9 mouse cellular contexts compared by ENCODE assay signal in the genomic region with DNA sequence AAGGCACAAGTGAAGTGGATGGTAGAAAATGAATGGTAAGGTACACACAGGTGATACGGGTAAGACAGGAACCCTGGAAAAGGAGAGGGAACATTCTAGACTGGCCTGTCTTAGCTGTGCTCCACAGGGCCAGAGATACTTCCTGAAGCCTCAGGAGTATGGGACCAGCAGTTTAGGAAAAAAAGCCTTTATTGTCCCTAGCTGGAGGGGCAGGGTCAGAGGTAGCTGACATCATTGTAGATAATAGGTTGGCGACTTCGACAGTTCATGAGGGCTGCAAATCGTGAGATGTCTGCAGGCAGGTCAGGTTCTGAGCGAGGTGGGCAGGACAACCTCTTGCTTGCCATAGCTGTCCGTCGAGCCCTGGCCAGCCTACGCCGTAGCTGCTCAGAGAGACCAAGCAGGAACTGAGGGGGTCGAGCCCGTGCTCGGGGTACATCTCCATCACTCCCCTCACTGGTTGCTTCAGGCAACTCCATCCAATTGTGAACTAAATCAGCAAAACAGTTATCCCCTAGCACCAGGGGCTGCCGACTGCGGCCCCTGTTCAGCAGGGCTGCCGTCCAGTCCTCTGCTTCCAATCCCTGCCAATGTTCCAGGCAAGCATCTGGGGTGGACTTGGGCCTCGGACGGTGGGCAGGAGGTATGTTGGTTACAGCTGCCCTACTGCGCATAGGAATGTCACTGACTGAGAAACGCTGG. TPM values are rescaled to one million over a fixed set of nuclear protein-coding genes. Genes with fewer than 3 reads are reported as not detected.
DNase-seq lines count a peak whose midpoint lies in the region; ATAC-seq and TF ChIP-seq lines count a peak whose summit lies in the region.
"Had no signal": no experiment of that assay in that cellular context is flagged by ENCODE, and none has a peak within 500 bp of the region (broad histone marks: within the 10 kb centered on the region; RNA-seq: fewer than 3 reads in every experiment).

No protein-coding gene starts in this region.

- H3K9ac ChIP-seq in heart, embryonic 11.5 days (ENCODE audit: low read depth, low read length): peak overlapping the region; percentile 86
- peak overlapping the region; percentile 91 for H3K9ac ChIP-seq in limb, embryonic 12.5 days (replicated peaks)

- H3K9me3 ChIP-seq in heart, embryonic 11.5 days (replicated peaks; ENCODE audit: control insufficient read depth, low read length): no peaks in the 10 kb centered on the region
- no peaks in the 10 kb centered on the region for H3K9me3 ChIP-seq in limb, embryonic 12.5 days

- DNase-seq in spleen, postnatal 4 days (ENCODE audit: low spot score in 2 of 2): peak; percentile 41 to 78
- no peak for DNase-seq in spleen, postnatal 36 days (ENCODE audit: low spot score in 2 of 2)
- DNase-seq in urinary bladder, postnatal 14 days (ENCODE audit: low spot score): no peak
- DNase-seq in T-cell, adult 2 months (ENCODE audit: low spot score): no peak

- peak overlapping the region; percentile 59 for H3K4me3 ChIP-seq in heart, embryonic 11.5 days (ENCODE audit: low read depth, low read length)
- peak overlapping the region; percentile 77 for H3K4me3 ChIP-seq in limb, embryonic 12.5 days (replicated peaks)
- H3K4me3 ChIP-seq in small intestine, adult 2 months (ENCODE audit: low read depth, low read length): peak overlapping the region; percentile 66

- no peaks in the 10 kb centered on the region for H3K27me3 ChIP-seq in heart, embryonic 11.5 days (ENCODE audit: control insufficient read depth, insufficient read depth, low read length)
- H3K27me3 ChIP-seq in limb, embryonic 12.5 days: no peaks in the 10 kb centered on the region
- H3K27me3 ChIP-seq in small intestine, adult 2 months (ENCODE audit: control insufficient read depth, insufficient read depth, low read length): no peaks in the 10 kb centered on the region

- peaks cover 7% of the 10 kb centered on the region; the same call in 1 of the 2 replicates for H3K36me3 ChIP-seq in heart, embryonic 11.5 days (ENCODE audit: control insufficient read depth, insufficient read depth, low read length)
- peaks cover 10% of the 10 kb centered on the region for H3K36me3 ChIP-seq in limb, embryonic 12.5 days
- peaks cover 34% of the 10 kb centered on the region for H3K36me3 ChIP-seq in small intestine, adult 2 months (ENCODE audit: control insufficient read depth, insufficient read depth, low read length)

- no peak for TF ChIP-seq POLR2A in small intestine, adult 2 months (IDR thresholded peaks at IDR 0.05; ENCODE audit: low read depth, low read length)

- H3K27ac ChIP-seq in heart, embryonic 11.5 days (ENCODE audit: low read depth, low read length): peak overlapping the region; percentile 100
- H3K27ac ChIP-seq in limb, embryonic 12.5 days: peak overlapping the region; percentile 100
- peak overlapping the region; percentile 46 for H3K27ac ChIP-seq in small intestine, adult 2 months (ENCODE audit: insufficient read depth, low read depth, low read length)

- H3K4me2 ChIP-seq in heart, embryonic 11.5 days: peak overlapping the region; percentile 67
- H3K4me2 ChIP-seq in limb, embryonic 12.5 days: peak overlapping the region; percentile 98

- no peak for ATAC-seq in heart, embryonic 11.5 days (replicated peaks; ENCODE audit: insufficient number of reproducible peaks, low FRiP score, low TSS enrichment)
- ATAC-seq in limb, embryonic 12.5 days (ENCODE audit: insufficient number of reproducible peaks, insufficient read depth, low FRiP score, low TSS enrichment, low read depth): no peak
- ATAC-seq in monocyte, adult 5-6 weeks (replicated peaks; ENCODE audit: insufficient number of reproducible peaks, low FRiP score, low TSS enrichment, poor library complexity, severe bottlenecking): no peak

- TF ChIP-seq CTCF in small intestine, adult 2 months (IDR thresholded peaks at IDR 0.05; ENCODE audit: extremely low read depth, insufficient read length, insufficient replicate concordance, low read depth, low read length): no peak

- 45% methylated on average over 19 of the region's 19 CpGs for WGBS in heart, embryonic 11.5 days (ENCODE audit: insufficient replicate concordance)
- 19% methylated on average over 19 of the region's 19 CpGs for WGBS in limb, embryonic 12.5 days
- WGBS in small intestine, adult 2 months: 77% methylated on average over 19 of the region's 19 CpGs

- H3K4me1 ChIP-seq in heart, embryonic 11.5 days (ENCODE audit: control insufficient read depth, insufficient read depth, low read length): peaks cover 63% of the 10 kb centered on the region
- peaks cover 76% of the 10 kb centered on the region for H3K4me1 ChIP-seq in limb, embryonic 12.5 days (replicated peaks)
- H3K4me1 ChIP-seq in small intestine, adult 2 months (ENCODE audit: control insufficient read depth, insufficient read depth, insufficient read length, low read length): peaks cover 18% of the 10 kb centered on the region

RNA-seq across cellular contexts. Expression of gene Gm20661, which starts 1.3 kb away (rescaled TPM):
- 3.2 and 4.0 TPM in 2 replicates for polyA plus RNA-seq in heart, embryonic 11.5 days (2014; fragmentation: Nextera tagmentation; extraction: Ambion mirVana)
- polyA plus RNA-seq in limb, embryonic 12.5 days (2016; fragmentation: Nextera tagmentation; extraction: Ambion mirVana): 10.4 and 11.2 TPM in 2 replicates
- not detected in 2 replicates for polyA plus RNA-seq in small intestine, adult 2 months (2012; rRNA removed)
- total RNA-seq in monocyte, adult 5-6 weeks (2017): not detected in 3 replicates
- polyA plus RNA-seq: myocyte had no signal

RNA-seq across cellular contexts. Expression of gene Inka1, which starts 1.5 kb away (rescaled TPM):
- 66.6 and 66.8 TPM in 2 replicates for polyA plus RNA-seq in heart, embryonic 11.5 days (2014; fragmentation: Nextera tagmentation; extraction: Ambion mirVana)
- polyA plus RNA-seq in limb, embryonic 12.5 days (2016; fragmentation: Nextera tagmentation; extraction: Ambion mirVana): 133 and 138 TPM in 2 replicates
- polyA plus RNA-seq in small intestine, adult 2 months (2012; rRNA removed): 3.1 and 6.0 TPM in 2 replicates
- 3.7 to 14.4 TPM (median 10.5 TPM) in 3 replicates for total RNA-seq in monocyte, adult 5-6 weeks (2017)

RNA-seq across cellular contexts. Expression of gene Cdhr4, which starts 8.1 kb away (rescaled TPM):
- polyA plus RNA-seq in heart, embryonic 11.5 days (2014; fragmentation: Nextera tagmentation; extraction: Ambion mirVana): 7.0 and 10.2 TPM in 2 replicates
- polyA plus RNA-seq in limb, embryonic 12.5 days (2016; fragmentation: Nextera tagmentation; extraction: Ambion mirVana): 18.6 and 19.3 TPM in 2 replicates
- 1.3 and 2.3 TPM in 2 replicates for polyA plus RNA-seq in small intestine, adult 2 months (2012; rRNA removed)
- total RNA-seq in monocyte, adult 5-6 weeks (2017): 2.8 TPM in 1 of 3 replicates, not detected in the others
- polyA plus RNA-seq: myocyte had no signal

RNA-seq across cellular contexts. Expression of gene Uba7, which starts 8.9 kb away (rescaled TPM):
- polyA plus RNA-seq in heart, embryonic 11.5 days (2014; fragmentation: Nextera tagmentation; extraction: Ambion mirVana): 43.9 and 47.8 TPM in 2 replicates
- polyA plus RNA-seq in limb, embryonic 12.5 days (2016; fragmentation: Nextera tagmentation; extraction: Ambion mirVana): 25.4 and 29.8 TPM in 2 replicates
- polyA plus RNA-seq in small intestine, adult 2 months (2012; rRNA removed): 67.0 and 131 TPM in 2 replicates
- total RNA-seq in monocyte, adult 5-6 weeks (2017): 40.1 to 97.0 TPM (median 50.1 TPM) in 3 replicates

RNA-seq across cellular contexts. Expression of gene Gm20662, which starts 11.9 kb away (rescaled TPM):
- 0.52 and 0.90 TPM in 2 replicates for polyA plus RNA-seq in heart, embryonic 11.5 days (2014; fragmentation: Nextera tagmentation; extraction: Ambion mirVana)
- 1.3 TPM in 2 replicates for polyA plus RNA-seq in limb, embryonic 12.5 days (2016; fragmentation: Nextera tagmentation; extraction: Ambion mirVana)
- polyA plus RNA-seq in small intestine, adult 2 months (2012; rRNA removed): 0.46 TPM in 1 of 2 replicates, not detected in the other
- 1.5 to 2.6 TPM in 2 of 3 replicates, not detected in the other for total RNA-seq in monocyte, adult 5-6 weeks (2017)

Comparison
In these comparisons a context has a peak if more than half of its experiments do, and no peak if none do; other contexts are left out.
1. DNase-seq: peak in spleen, postnatal 4 days (2 of 2); none in spleen, postnatal 36 days (0 of 2), urinary bladder, postnatal 14 days (single experiment) and T-cell, adult 2 months (single experiment).
2. H3K27ac ChIP-seq: peak in every context shown above with its lines; median percentile 100 in heart, embryonic 11.5 days; 100 in limb, embryonic 12.5 days; 46 in small intestine, adult 2 months.
3. Peak in every context shown above with its lines, with median percentiles within 50 percentile points of each other: H3K4me3 ChIP-seq.